ENCODE assay signal across 10 mouse cellular contexts in the genomic region with DNA sequence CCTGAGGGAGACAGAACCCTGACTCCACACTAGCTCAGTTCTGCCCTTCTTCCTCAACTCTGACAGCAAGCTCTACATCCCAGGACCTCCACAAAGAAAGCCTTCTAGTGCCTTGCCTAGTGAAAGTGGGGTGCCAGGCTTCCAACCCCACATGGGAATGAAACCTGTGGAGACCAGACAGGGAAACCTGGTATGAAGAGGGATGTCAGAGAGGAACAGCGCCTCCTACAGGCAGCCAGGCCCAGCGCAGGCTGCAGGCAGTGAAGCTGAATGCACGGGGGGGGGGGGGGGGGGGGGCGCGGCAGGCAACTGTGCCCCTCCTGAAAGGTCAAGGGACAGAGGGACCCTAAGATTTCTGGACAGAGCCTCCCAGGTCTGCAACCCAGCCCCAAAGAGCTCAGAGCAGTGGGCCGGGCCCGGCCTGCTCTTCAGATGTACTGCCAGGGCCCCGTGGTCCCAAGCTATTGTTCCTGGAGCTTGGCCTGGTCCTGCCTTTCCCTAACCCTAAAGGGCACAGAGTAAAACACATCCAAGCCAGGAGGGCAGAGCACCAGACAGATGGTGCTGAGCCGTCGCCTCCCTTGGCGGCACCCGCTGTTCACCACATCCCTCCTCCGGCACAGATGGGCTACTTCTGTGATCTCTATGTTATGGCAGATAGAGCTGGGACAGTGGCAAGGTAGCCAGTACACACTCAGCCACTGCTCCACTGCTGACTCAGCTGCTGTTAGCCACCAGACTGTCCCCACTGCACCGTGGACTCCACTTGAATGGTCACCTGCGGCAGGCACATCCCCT. TPM values are rescaled to one million over a fixed set of nuclear protein-coding genes. Genes with fewer than 3 reads are reported as not detected.
DNase-seq lines count a peak whose midpoint lies in the region; ATAC-seq and TF ChIP-seq lines count a peak whose summit lies in the region.
"Had no signal": no experiment of that assay in that cellular context is flagged by ENCODE, and none has a peak within 500 bp of the region (broad histone marks: within the 10 kb centered on the region; RNA-seq: fewer than 3 reads in every experiment).

No protein-coding gene starts in this region.

- H3K4me2 ChIP-seq in lung, embryonic 14.5 days = no peak overlapping the region
- H3K4me2 ChIP-seq in embryonic facial prominence, embryonic 11.5 days (ENCODE audit: low read depth, low read length) = no peak overlapping the region
- H3K4me2 ChIP-seq in midbrain, embryonic 13.5 days (replicated peaks) = no peak overlapping the region
- H3K4me2 ChIP-seq: liver, embryonic 13.5 days had no signal

- no peaks in the 10 kb centered on the region for H3K9me3 ChIP-seq in lung, embryonic 14.5 days (ENCODE audit: low read depth, low read length)
- no peaks in the 10 kb centered on the region for H3K9me3 ChIP-seq in embryonic facial prominence, embryonic 11.5 days (replicated peaks; ENCODE audit: control insufficient read depth, low read length)
- no peaks in the 10 kb centered on the region for H3K9me3 ChIP-seq in midbrain, embryonic 13.5 days
- H3K9me3 ChIP-seq: liver, embryonic 13.5 days; stomach, embryonic 15.5 days had no signal

- peaks cover 18% of the 10 kb centered on the region for H3K27me3 ChIP-seq in lung, embryonic 14.5 days (ENCODE audit: insufficient read depth, low read length)
- peaks cover 7% of the 10 kb centered on the region for H3K27me3 ChIP-seq in embryonic facial prominence, embryonic 11.5 days (ENCODE audit: control insufficient read depth, insufficient read depth, low read length)
- peaks cover 14% of the 10 kb centered on the region; the same call in 1 of the 2 replicates for H3K27me3 ChIP-seq in midbrain, embryonic 13.5 days

- no peak overlapping the region for H3K27ac ChIP-seq in lung, embryonic 14.5 days (ENCODE audit: low read depth)
- no peak overlapping the region for H3K27ac ChIP-seq in embryonic facial prominence, embryonic 11.5 days (replicated peaks; ENCODE audit: low read depth, low read length)
- peak overlapping the region; percentile 87 for H3K27ac ChIP-seq in midbrain, embryonic 13.5 days
- H3K27ac ChIP-seq: liver, embryonic 13.5 days; stomach, embryonic 15.5 days had no signal

- 76% methylated on average over 12 of the region's 15 CpGs for WGBS in lung, embryonic 14.5 days
- WGBS in embryonic facial prominence, embryonic 11.5 days = 77% methylated on average over 12 of the region's 15 CpGs
- 61% methylated on average over 14 of the region's 15 CpGs for WGBS in midbrain, embryonic 13.5 days

- H3K4me3 ChIP-seq in lung, embryonic 14.5 days (ENCODE audit: low read depth, low read length) = no peak overlapping the region
- H3K4me3 ChIP-seq in embryonic facial prominence, embryonic 11.5 days (ENCODE audit: low read depth, low read length) = no peak overlapping the region
- H3K4me3 ChIP-seq in midbrain, embryonic 13.5 days (replicated peaks) = no peak overlapping the region
- H3K4me3 ChIP-seq: liver, embryonic 13.5 days; stomach, embryonic 15.5 days had no signal

- intact Hi-C loops in heart, postnatal 25 days (cut with DNase I) = no loop called here

- ATAC-seq in lung, embryonic 14.5 days (ENCODE audit: insufficient read depth) = no peak
- no peak for ATAC-seq in embryonic facial prominence, embryonic 11.5 days (replicated peaks; ENCODE audit: insufficient number of reproducible peaks, low FRiP score, low TSS enrichment, low read depth)
- ATAC-seq in midbrain, embryonic 13.5 days = no peak

- H3K36me3 ChIP-seq in lung, embryonic 14.5 days (ENCODE audit: insufficient read depth) = no peaks in the 10 kb centered on the region
- no peaks in the 10 kb centered on the region for H3K36me3 ChIP-seq in embryonic facial prominence, embryonic 11.5 days (replicated peaks; ENCODE audit: control insufficient read depth, insufficient read depth, low read depth, low read length)
- no peaks in the 10 kb centered on the region for H3K36me3 ChIP-seq in midbrain, embryonic 13.5 days
- H3K36me3 ChIP-seq: liver, embryonic 13.5 days; stomach, embryonic 15.5 days had no signal

- TF ChIP-seq CTCF in lung, embryonic 14.5 days (IDR thresholded peaks at IDR 0.05; ENCODE audit: low read depth) = peak; percentile 63

- no peak overlapping the region for H3K9ac ChIP-seq in lung, embryonic 14.5 days
- H3K9ac ChIP-seq in embryonic facial prominence, embryonic 11.5 days (replicated peaks; ENCODE audit: low read length) = no peak overlapping the region
- peak overlapping the region; percentile 55; the same call in 1 of the 2 replicates for H3K9ac ChIP-seq in midbrain, embryonic 13.5 days (replicated peaks)
- H3K9ac ChIP-seq: liver, embryonic 13.5 days; stomach, embryonic 15.5 days had no signal

- DNase-seq in adrenal gland, postnatal 14 days = peak; percentile 52
- no peak for DNase-seq in adrenal gland, adult 2 months
- DNase-seq in lung, embryonic 14.5 days = peak; percentile 39
- DNase-seq in lung, postnatal 25 days (ENCODE audit: low spot score) = no peak
- DNase-seq in embryonic facial prominence, embryonic 11.5 days (ENCODE audit: low spot score) = peak; percentile 33
- DNase-seq in frontal cortex, postnatal 14 days (ENCODE audit: low spot score in 2 of 2) = no peak
- no peak for DNase-seq in heart, postnatal 25 days (ENCODE audit: low spot score)
- DNase-seq: liver, embryonic 13.5 days had no signal

- peaks cover 2% of the 10 kb centered on the region; the same call in 1 of the 2 replicates for H3K4me1 ChIP-seq in lung, embryonic 14.5 days (ENCODE audit: insufficient read depth)
- peaks cover 10% of the 10 kb centered on the region for H3K4me1 ChIP-seq in embryonic facial prominence, embryonic 11.5 days (ENCODE audit: control insufficient read depth, insufficient read depth, low read length)
- H3K4me1 ChIP-seq in midbrain, embryonic 13.5 days (replicated peaks) = peaks cover 72% of the 10 kb centered on the region

RNA-seq across cellular contexts. Expression of a gene that starts 13.8 kb away (rescaled TPM):
- total RNA-seq in adrenal gland, postnatal 14 days (2021) = 0.19 TPM in 1 of 2 replicates, not detected in the other
- not detected for total RNA-seq in adrenal gland, adult 2 months (2021)
- polyA plus RNA-seq in adrenal gland, adult 2 months (2012; rRNA removed) = not detected in 2 replicates
- 0.12 TPM in 1 of 2 replicates, not detected in the other for polyA plus RNA-seq in lung, embryonic 14.5 days (2014; fragmentation: Nextera tagmentation; extraction: Ambion mirVana)
- polyA plus RNA-seq in embryonic facial prominence, embryonic 11.5 days (2014; fragmentation: Nextera tagmentation; extraction: Ambion mirVana) = 0.14 and 0.22 TPM in 2 replicates
- polyA plus RNA-seq in midbrain, embryonic 13.5 days (2015; fragmentation: Nextera tagmentation; extraction: Ambion mirVana) = 0.06 and 0.12 TPM in 2 replicates
- not detected for total RNA-seq in heart, postnatal 25 days (2021)

RNA-seq across cellular contexts. Expression of a gene that starts 21.7 kb away (rescaled TPM):
- total RNA-seq in adrenal gland, postnatal 14 days (2021) = 0.07 and 0.38 TPM in 2 replicates
- total RNA-seq in adrenal gland, adult 2 months (2021) = not detected
- polyA plus RNA-seq in adrenal gland, adult 2 months (2012; rRNA removed) = 0.06 and 0.07 TPM in 2 replicates
- polyA plus RNA-seq in lung, embryonic 14.5 days (2014; fragmentation: Nextera tagmentation; extraction: Ambion mirVana) = 0.07 TPM in 1 of 2 replicates, not detected in the other
- polyA plus RNA-seq in embryonic facial prominence, embryonic 11.5 days (2014; fragmentation: Nextera tagmentation; extraction: Ambion mirVana) = 0.11 and 0.14 TPM in 2 replicates
- 8.4 and 11.2 TPM in 2 replicates for polyA plus RNA-seq in midbrain, embryonic 13.5 days (2015; fragmentation: Nextera tagmentation; extraction: Ambion mirVana)
- total RNA-seq in heart, postnatal 25 days (2021) = not detected

Comparison
In these comparisons a context has a peak if more than half of its experiments do, and no peak if none do; other contexts are left out.
1. DNase-seq: peak in adrenal gland, postnatal 14 days (single experiment), lung, embryonic 14.5 days (single experiment) and embryonic facial prominence, embryonic 11.5 days (single experiment); none in adrenal gland, adult 2 months (single experiment), lung, postnatal 25 days (single experiment), frontal cortex, postnatal 14 days (0 of 2) and heart, postnatal 25 days (single experiment).